Mouse (Mus musculus) layer of hippocampus, adult 6 months (tissue): Measurements from ENCODE around the gene Slc10a1. TPM values are rescaled to one million over a fixed set of nuclear protein-coding genes. Genes with fewer than 3 reads are reported as not detected.

Source experiments
- long read RNA-seq, 2 experiments: library from polyadenylated mRNA; unstranded; transcript quantifications; one replicate each; pipeline ENCODE4 v2.0.0; 2019 to 2020
- polyA plus RNA-seq: library from polyadenylated mRNA; unstranded; fragments of <200 nt; fragmentation: Nextera tagmentation; gene quantifications from 2 replicates; pipeline ENCODE4 v1.2.3, GENCODE M21; 2021

The Slc10a1 gene
- not detected in 2 replicates for polyA plus RNA-seq
- long read RNA-seq, experiment 1: 0 reads
- long read RNA-seq, experiment 2: 0 reads

DNA sequence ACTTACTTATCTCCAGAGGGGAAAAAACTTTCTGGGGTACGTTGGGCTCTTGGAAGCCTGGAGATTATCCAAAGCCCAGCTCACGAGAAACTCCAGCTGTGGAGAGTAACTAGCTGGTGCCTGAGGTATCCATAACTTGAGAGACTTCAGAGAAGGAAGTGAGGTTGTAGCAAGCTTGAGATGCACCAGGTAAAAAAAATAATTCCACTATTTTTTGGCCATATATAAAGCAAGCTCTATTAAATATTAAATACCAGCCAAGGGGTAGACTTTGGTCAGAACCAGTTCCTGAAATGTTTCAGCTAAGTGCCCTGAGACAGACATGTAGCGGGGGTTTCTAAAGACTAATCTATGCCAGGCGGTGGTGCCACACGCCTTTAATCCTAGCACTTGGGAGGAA, at the start of gene Slc10a1:
Gene Slc10a1 (minus strand): TSS at position 101 of the 400 bp plus-strand sequence.

DNA sequence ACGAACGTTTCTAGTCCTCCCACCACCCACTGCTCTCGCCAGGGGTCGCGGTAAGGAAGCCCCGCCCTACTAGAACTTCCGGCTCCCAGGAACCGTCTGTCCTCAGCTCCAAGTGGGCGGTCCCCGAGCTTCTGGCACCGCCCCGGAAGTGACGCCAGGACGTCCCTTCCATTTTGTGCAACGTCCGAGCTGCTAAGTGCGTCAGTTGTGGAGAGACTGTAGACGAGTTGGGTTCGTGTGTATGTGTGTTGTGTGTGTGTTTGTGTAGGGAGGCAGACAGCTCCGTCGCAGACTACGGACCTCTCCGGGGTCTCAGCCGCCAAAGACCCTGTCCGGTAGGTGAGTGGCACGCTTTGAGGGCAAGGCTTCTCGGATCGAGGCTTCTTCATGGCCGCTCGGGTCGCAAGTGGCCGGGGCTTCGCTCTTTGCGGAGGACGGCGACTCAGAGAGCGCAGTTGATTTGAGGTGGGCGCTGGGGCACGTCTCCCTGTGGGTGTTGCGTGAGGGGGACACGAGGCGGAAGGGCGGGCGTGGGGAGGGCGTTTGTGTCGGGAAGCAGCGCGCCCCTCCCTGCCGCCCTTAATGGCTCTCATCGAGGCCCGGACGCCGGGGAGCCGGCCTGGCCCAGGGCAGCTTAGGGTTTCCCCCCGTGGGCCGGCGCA, 23.0 kb downstream of the Slc10a1 start, which contains the start of gene Srsf5:
Gene Srsf5 (plus strand): TSS at position 171 of the 662 bp plus-strand sequence.

Other genes starting within 250 kb of the Slc10a1 start
- 1.3 and 1.7 TPM in 2 replicates for gene Ccdc177, start 208.0 kb downstream of the Slc10a1 start, polyA plus RNA-seq
- gene Susd6, start 178.2 kb downstream of the Slc10a1 start, polyA plus RNA-seq: 24.8 and 27.7 TPM in 2 replicates
- gene Srsf5, start 23.2 kb downstream of the Slc10a1 start, polyA plus RNA-seq: 36.6 and 48.1 TPM in 2 replicates
- gene Smoc1, start 58.1 kb upstream of the Slc10a1 start, polyA plus RNA-seq: 5.5 and 6.2 TPM in 2 replicates